Mouse (Mus musculus) liver, adult 2 months (tissue): Measurements from ENCODE around the gene Dnajc11. TPM values are rescaled to one million over a fixed set of nuclear protein-coding genes. Genes with fewer than 3 reads are reported as not detected.

Experiments
- DNase-seq: peaks from one replicate; pipeline ENCODE4 v3.0.0-alpha.2; 2011; ENCODE audit warnings: low read depth, low spot score; ENCODE audit errors: extremely low read depth
- H3K27ac ChIP-seq: fragments of 200-500 bp; replicated peaks from 2 replicates; pipeline ENCODE4 v1.5.1; 2012; ENCODE audit warnings: low read depth, mild to moderate bottlenecking, control low read depth, inconsistent platforms, low read length; ENCODE audit not compliant: insufficient read depth
- H3K27me3 ChIP-seq: fragments of 200-500 bp; 2 replicates; pipeline ENCODE4 v1.6.1; 2012; ENCODE audit warnings: mild to moderate bottlenecking, moderate library complexity, low read length, inconsistent platforms; ENCODE audit not compliant: control insufficient read depth, insufficient read depth
- H3K36me3 ChIP-seq: fragments of 200-500 bp; 2 replicates; pipeline ENCODE4 v1.6.1; 2012; ENCODE audit warnings: low read length, inconsistent platforms; ENCODE audit not compliant: control insufficient read depth, insufficient read depth
- H3K4me1 ChIP-seq: fragments of 200-500 bp; 2 replicates; pipeline ENCODE4 v1.6.1; 2011; ENCODE audit warnings: low read length; ENCODE audit not compliant: control insufficient read depth, insufficient read depth
- H3K4me3 ChIP-seq: fragments of 200-500 bp; 2 replicates; pipeline ENCODE4 v1.5.1; 2011; ENCODE audit warnings: low read depth, mild to moderate bottlenecking, control low read depth, low read length, moderate library complexity; ENCODE audit not compliant: insufficient read depth
- H3K79me2 ChIP-seq: fragments of 200-500 bp; 2 replicates; pipeline ENCODE4 v1.6.1; 2012; ENCODE audit warnings: inconsistent platforms, mild to moderate bottlenecking, low read length, moderate library complexity; ENCODE audit not compliant: control insufficient read depth, insufficient read depth
- H3K9ac ChIP-seq: fragments of 200-500 bp; 2 replicates; pipeline ENCODE4 v1.6.1; 2012; ENCODE audit warnings: low read depth, mild to moderate bottlenecking, control low read depth, inconsistent platforms, low read length
- CTCF ChIP-seq: fragments of 200-500 bp; IDR thresholded peaks from 2 replicates; pipeline ENCODE4 v1.5.1; 2011; ENCODE audit warnings: low read depth, low read length, control low read depth
- POLR2A ChIP-seq: fragments of 200-500 bp; IDR thresholded peaks from 2 replicates; pipeline ENCODE4 v1.6.1; 2011; ENCODE audit warnings: low read length, control low read depth; ENCODE audit not compliant: insufficient read depth; ENCODE audit errors: extremely low read depth
- WGBS: fragments of 180-500 bp; shearing (Covaris S2); methylation state at CpG from one replicate; pipeline ENCODE4 v1.1.7; 2018; 5-methylcytosine and 5-hydroxymethylcytosine counted together
- polyA plus RNA-seq: library from polyadenylated mRNA; depleted of rRNA; stranded (reverse); fragments of >200 nt; gene quantifications from 2 replicates; pipeline ENCODE4 v1.2.3, GENCODE M21; 2012
- total RNA-seq: library from RNA; depleted of rRNA; stranded (reverse); fragments of >200 nt; gene quantifications from 2 replicates; pipeline ENCODE4 v1.2.3, GENCODE M21; 2014

Dnajc11 gene
- total and polyA plus RNA-seq, 2 experiments = 23.9 to 52.6 TPM

DNA sequence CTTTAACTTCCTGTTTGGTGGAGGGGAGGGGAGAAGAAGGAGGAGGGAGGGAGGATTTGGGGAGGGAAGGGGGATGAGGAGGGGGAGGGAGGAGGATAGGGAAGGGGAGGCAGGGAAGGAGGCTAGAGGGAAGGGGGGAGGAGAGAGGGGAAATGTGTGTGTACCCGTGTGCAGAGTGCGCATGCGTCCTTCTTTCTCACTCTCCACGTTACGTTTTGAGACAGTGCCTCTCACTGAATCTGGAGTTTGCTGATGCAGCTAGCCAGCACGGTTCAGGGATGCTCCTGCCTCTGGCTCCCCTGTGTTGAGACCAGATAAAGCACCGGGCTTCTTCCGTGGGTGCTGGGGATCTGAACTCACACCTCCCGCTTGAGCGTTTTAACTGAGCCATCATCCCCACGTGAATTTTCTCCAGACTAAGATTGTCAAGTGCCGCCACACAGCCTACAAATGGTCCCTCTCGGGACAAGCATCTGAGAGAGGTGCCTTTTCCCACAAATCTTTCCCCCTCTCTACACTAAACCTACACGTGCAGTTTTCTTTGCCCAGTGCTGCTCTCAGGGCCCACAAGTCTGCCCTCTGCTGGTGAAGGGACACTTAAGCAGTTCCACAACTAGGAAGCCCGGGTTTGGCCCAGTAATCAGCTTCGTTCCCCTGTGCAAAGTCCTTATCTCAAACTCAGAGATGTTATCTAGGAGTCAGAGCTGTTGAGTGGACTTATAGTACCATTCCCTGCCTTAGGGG is 13.4 kb upstream of the Dnajc11 start:
- Histone ChIP-seq H3K9ac (no peak overlapping the region), H3K79me2 (no peaks in the 10 kb centered on the region), H3K27me3 (no peaks in the 10 kb centered on the region), H3K4me3 (no peak overlapping the region), H3K27ac (no peak overlapping the region), H3K4me1 (no peaks in the 10 kb centered on the region), H3K36me3 (no peaks in the 10 kb centered on the region)
- peak; percentile 81 for TF ChIP-seq CTCF
- no peak for TF ChIP-seq POLR2A
- DNase-seq = peak; percentile 45
- 22% methylated on average over 16 of the region's 16 CpGs for WGBS

DNA sequence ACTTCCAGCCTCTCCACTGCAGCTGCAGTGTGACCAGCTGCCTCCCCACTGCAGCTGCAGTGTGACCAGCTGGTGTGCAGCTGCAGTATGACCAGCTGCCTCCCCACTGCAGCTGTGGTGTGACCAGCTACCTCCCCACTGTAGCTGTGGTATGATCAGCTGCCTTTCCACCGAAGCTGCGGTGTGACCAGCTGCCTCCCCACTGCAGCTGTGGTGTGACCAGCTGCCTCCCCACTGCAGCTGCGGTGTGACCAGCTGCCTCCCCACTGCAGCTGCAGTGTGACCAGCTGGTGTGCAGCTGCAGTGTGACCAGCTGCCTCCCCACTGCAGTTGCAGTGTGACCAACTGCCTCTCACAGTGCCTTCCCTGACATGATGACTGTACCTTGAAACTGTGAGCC is 11.4 kb upstream of the Dnajc11 start:
- no peaks in the 10 kb centered on the region for H3K36me3 ChIP-seq
- no peaks in the 10 kb centered on the region for H3K79me2 ChIP-seq
- H3K9ac ChIP-seq = no peak overlapping the region
- DNase-seq = no peak
- TF ChIP-seq CTCF (no peak), POLR2A (no peak)
- no peak overlapping the region for H3K27ac ChIP-seq
- no peak overlapping the region for H3K4me3 ChIP-seq
- H3K27me3 ChIP-seq = no peaks in the 10 kb centered on the region
- WGBS = 89% methylated on average over 3 of the region's 3 CpGs
- no peaks in the 10 kb centered on the region for H3K4me1 ChIP-seq

DNA sequence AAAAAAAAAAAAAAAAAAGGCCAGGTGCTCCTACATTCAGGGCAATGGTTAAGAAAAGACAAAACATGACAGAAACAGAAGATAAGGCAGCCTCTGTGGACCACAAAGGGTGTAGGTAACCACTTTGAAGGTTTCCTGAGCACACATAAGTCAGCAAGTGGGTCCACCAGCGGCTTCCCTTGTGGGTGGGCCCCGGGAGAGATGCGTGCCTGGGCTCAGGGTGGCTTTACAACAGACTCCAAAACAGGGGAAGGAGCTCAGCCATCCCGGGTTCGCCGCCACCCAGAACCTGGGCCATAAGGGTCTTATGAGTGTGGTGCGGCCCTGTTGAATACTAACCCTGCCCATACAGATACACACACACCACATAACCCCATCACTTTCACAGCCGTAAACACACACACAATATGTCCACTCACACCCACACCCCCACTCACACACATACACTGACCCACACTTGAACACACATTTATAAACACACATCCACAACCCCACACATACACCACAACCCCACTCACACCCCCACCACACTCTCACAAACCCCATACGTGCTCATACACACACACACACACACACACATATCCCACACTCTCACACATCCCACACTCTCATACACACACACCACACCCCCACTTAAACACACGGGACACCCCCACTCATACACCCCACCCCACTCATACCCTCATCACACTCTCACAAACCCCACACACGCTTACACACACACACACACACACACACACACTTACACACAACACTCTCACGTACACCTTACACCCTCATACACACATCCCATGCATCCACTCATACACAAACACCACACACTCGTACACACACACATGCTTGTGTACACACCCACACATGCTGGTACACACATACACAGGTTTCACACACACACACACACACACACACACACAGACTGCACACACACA is 651 bp upstream of the Dnajc11 start:
- H3K36me3 ChIP-seq = no peaks in the 10 kb centered on the region
- no peaks in the 10 kb centered on the region for H3K27me3 ChIP-seq
- peak overlapping the region; percentile 45 for H3K9ac ChIP-seq
- peaks cover 28% of the 10 kb centered on the region for H3K79me2 ChIP-seq
- no peak for DNase-seq
- peak overlapping the region; percentile 96 for H3K4me3 ChIP-seq
- peaks cover 22% of the 10 kb centered on the region for H3K4me1 ChIP-seq
- 73% methylated on average over 13 of the region's 13 CpGs for WGBS
- TF ChIP-seq CTCF (no peak), POLR2A (no peak)
- H3K27ac ChIP-seq = no peak overlapping the region

DNA sequence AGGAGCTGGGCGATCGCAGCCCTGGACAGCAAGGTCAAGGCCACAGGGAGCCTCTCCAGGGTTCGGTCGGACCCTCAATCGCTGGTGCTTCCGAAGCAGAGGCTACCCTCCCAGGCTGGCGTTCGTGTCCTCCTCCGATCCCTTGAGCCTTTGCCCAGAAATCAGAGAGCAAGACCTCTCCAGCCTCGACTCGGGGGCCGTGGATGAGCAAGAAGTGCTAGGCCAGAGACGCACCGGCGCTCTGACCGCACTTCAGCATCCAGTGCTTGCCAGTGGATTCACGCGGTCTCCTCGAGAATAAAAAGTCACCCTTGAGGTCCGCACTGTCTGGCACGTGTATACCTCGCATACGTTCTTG is 703 bp downstream of the Dnajc11 start:
- H3K36me3 ChIP-seq = no peaks in the 10 kb centered on the region
- no peaks in the 10 kb centered on the region for H3K27me3 ChIP-seq
- no peak for TF ChIP-seq POLR2A
- TF ChIP-seq CTCF = no peak
- peak overlapping the region; percentile 89 for H3K27ac ChIP-seq
- peak overlapping the region; percentile 93 for H3K9ac ChIP-seq
- DNase-seq = no peak
- under 1% methylated on average over 23 of the region's 23 CpGs for WGBS
- H3K4me1 ChIP-seq = peaks cover 29% of the 10 kb centered on the region
- H3K4me3 ChIP-seq = peak overlapping the region; percentile 96
- H3K79me2 ChIP-seq = peaks cover 40% of the 10 kb centered on the region

DNA sequence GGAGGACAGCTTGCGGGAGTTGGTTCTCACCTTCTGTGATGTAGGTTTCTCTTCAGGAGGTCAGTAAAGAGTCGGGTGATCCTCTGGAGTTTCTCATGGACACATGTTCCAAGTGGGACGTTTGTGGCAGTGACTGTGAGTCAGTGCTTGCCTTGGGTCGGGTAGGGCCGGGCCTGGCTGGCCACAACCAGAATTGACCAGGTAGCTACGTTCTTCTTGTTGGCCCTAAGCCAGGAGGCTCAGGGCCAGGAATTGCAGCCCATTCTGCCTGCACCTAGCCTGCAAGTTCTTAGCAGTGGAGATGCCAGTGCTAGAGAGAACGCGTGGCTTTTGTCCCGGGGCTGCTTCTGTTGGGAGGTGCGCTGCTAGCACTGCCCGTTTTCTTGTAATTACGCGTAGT is 4.0 kb downstream of the Dnajc11 start:
- peak; percentile 73 for DNase-seq
- H3K4me1 ChIP-seq = peaks cover 29% of the 10 kb centered on the region

DNA sequence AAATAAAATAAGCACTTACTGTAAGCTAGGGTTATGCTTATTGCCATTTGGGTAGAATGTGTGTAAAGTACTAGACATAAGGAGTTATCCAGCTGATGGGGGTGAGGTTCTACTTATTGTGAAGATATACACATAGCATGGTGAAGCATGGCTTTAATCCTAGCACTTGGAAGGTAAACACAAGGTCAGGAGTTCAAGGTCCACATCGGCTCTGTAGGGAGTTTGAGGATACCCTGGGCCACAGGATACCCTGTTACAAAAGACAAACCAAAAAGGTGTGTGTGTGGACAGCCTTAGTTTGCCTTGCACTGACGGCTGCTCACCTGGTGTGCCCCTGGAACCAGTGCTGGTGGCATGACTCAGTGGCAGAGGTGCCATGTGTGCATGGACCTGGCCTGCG is 4.6 kb downstream of the Dnajc11 start:
- H3K9ac ChIP-seq = no peak overlapping the region
- TF ChIP-seq CTCF (no peak), POLR2A (no peak)
- H3K4me1 ChIP-seq = peaks cover 26% of the 10 kb centered on the region
- H3K36me3 ChIP-seq = no peaks in the 10 kb centered on the region
- no peaks in the 10 kb centered on the region for H3K27me3 ChIP-seq
- peak overlapping the region; percentile 33; the same call in 1 of the 2 replicates for H3K27ac ChIP-seq
- no peak overlapping the region for H3K4me3 ChIP-seq
- H3K79me2 ChIP-seq = peaks cover 62% of the 10 kb centered on the region
- WGBS = 26% methylated on average over 3 of the region's 3 CpGs
- peak; percentile 58 for DNase-seq

More for the DNA sequence above, 4.0 kb downstream of the Dnajc11 start:
- TF ChIP-seq CTCF = no peak
- TF ChIP-seq POLR2A = no peak
- H3K36me3 ChIP-seq = no peaks in the 10 kb centered on the region
- WGBS = 34% methylated on average over 13 of the region's 13 CpGs
- no peaks in the 10 kb centered on the region for H3K27me3 ChIP-seq
- 0 out of 2 replicates have a peak overlapping the region, but pooled peaks have one; percentile 24 for H3K9ac ChIP-seq
- peaks cover 62% of the 10 kb centered on the region for H3K79me2 ChIP-seq
- no peak overlapping the region for H3K4me3 ChIP-seq
- peak overlapping the region; percentile 54 for H3K27ac ChIP-seq
